Mouse (Mus musculus): ENCODE results near the gene Eomes. TPM values are rescaled to one million over a fixed set of nuclear protein-coding genes. Genes with fewer than 3 reads are reported as not detected.

Eomes gene
- polyA plus RNA-seq, 1 experiment, result not detected

- H3K4me3 ChIP-seq (ENCODE audit: insufficient read depth, low read depth, low read length), result no peak overlapping the region
- no peaks in the 10 kb centered on the region; the same call in 1 of the 2 replicates for H3K4me1 ChIP-seq (ENCODE audit: control insufficient read depth, insufficient read depth, insufficient read length, low read length)
- no peak overlapping the region for H3K27ac ChIP-seq (replicated peaks; ENCODE audit: low read depth, low read length)
Observed at GRCm38 (mm10) chr9:118520011-118520410, 42.0 kb downstream of the Eomes start.

- no peak overlapping the region for H3K4me3 ChIP-seq (ENCODE audit: insufficient read depth, low read depth, low read length)
- H3K4me1 ChIP-seq (ENCODE audit: control insufficient read depth, insufficient read depth, insufficient read length, low read length), result no peaks in the 10 kb centered on the region; the same call in 1 of the 2 replicates
- H3K27ac ChIP-seq (replicated peaks; ENCODE audit: low read depth, low read length), result no peak overlapping the region
Observed at GRCm38 (mm10) chr9:118520858-118521257, 42.8 kb downstream of the Eomes start.

- no peak overlapping the region for H3K27ac ChIP-seq (replicated peaks; ENCODE audit: low read depth, low read length)
Observed at GRCm38 (mm10) chr9:118521659-118522058, 43.6 kb downstream of the Eomes start.

GRCm38 (mm10) chr9:118523738-118524137, 45.7 kb downstream of the Eomes start:
- H3K4me1 ChIP-seq (ENCODE audit: control insufficient read depth, insufficient read depth, insufficient read length, low read length), result no peaks in the 10 kb centered on the region; the same call in 1 of the 2 replicates
- no peak overlapping the region for H3K4me3 ChIP-seq (ENCODE audit: insufficient read depth, low read depth, low read length)
- no peak overlapping the region for H3K27ac ChIP-seq (replicated peaks; ENCODE audit: low read depth, low read length)

More at GRCm38 (mm10) chr9:118521659-118522058, 43.6 kb downstream of the Eomes start:
- no peak overlapping the region for H3K4me3 ChIP-seq (ENCODE audit: insufficient read depth, low read depth, low read length)
- no peaks in the 10 kb centered on the region; the same call in 1 of the 2 replicates for H3K4me1 ChIP-seq (ENCODE audit: control insufficient read depth, insufficient read depth, insufficient read length, low read length)

- H3K4me1 ChIP-seq (ENCODE audit: control insufficient read depth, insufficient read depth, insufficient read length, low read length), result no peaks in the 10 kb centered on the region
- H3K27ac ChIP-seq (replicated peaks; ENCODE audit: low read depth, low read length), result no peak overlapping the region
- no peak overlapping the region for H3K4me3 ChIP-seq (ENCODE audit: insufficient read depth, low read depth, low read length)
Observed at GRCm38 (mm10) chr9:118527056-118527455, 49.0 kb downstream of the Eomes start.

- H3K4me3 ChIP-seq (ENCODE audit: insufficient read depth, low read depth, low read length), result no peak overlapping the region
- H3K27ac ChIP-seq (replicated peaks; ENCODE audit: low read depth, low read length), result no peak overlapping the region
- no peaks in the 10 kb centered on the region for H3K4me1 ChIP-seq (ENCODE audit: control insufficient read depth, insufficient read depth, insufficient read length, low read length)
Observed at GRCm38 (mm10) chr9:118529783-118530182, 51.8 kb downstream of the Eomes start.

GRCm38 (mm10) chr9:118530679-118531078, 52.7 kb downstream of the Eomes start:
- Histone ChIP-seq H3K27ac (replicated peaks; ENCODE audit: low read depth, low read length) (no peak overlapping the region), H3K4me3 (ENCODE audit: insufficient read depth, low read depth, low read length) (no peak overlapping the region), H3K4me1 (ENCODE audit: control insufficient read depth, insufficient read depth, insufficient read length, low read length) (no peaks in the 10 kb centered on the region)

- no peak overlapping the region for H3K27ac ChIP-seq (replicated peaks; ENCODE audit: low read depth, low read length)
- H3K4me3 ChIP-seq (ENCODE audit: insufficient read depth, low read depth, low read length), result no peak overlapping the region
- no peaks in the 10 kb centered on the region for H3K4me1 ChIP-seq (ENCODE audit: control insufficient read depth, insufficient read depth, insufficient read length, low read length)
Observed at GRCm38 (mm10) chr9:118532516-118533205, 54.6 kb downstream of the Eomes start.

Other genes with a start within 250 kb of the Eomes start
- 43.9 and 49.9 TPM in 2 replicates for gene Golga4, start 28.1 kb downstream of the Eomes start, polyA plus RNA-seq (2012; ENCODE audit: insufficient read depth, insufficient read length, missing spikeins)
- gene Itga9, start 128.5 kb downstream of the Eomes start, polyA plus RNA-seq (2012; ENCODE audit: insufficient read depth, insufficient read length, missing spikeins), result 2.3 and 2.7 TPM in 2 replicates

Data from brown adipose tissue, adult 24 weeks (tissue).